Mouse (Mus musculus): ENCODE data around the gene Zfp128.
"Not testable (repeated sequence)": the region's sequence is repeated elsewhere in the genome, so short reads cannot be mapped to it uniquely, and the experiment has no call there.

DNA sequence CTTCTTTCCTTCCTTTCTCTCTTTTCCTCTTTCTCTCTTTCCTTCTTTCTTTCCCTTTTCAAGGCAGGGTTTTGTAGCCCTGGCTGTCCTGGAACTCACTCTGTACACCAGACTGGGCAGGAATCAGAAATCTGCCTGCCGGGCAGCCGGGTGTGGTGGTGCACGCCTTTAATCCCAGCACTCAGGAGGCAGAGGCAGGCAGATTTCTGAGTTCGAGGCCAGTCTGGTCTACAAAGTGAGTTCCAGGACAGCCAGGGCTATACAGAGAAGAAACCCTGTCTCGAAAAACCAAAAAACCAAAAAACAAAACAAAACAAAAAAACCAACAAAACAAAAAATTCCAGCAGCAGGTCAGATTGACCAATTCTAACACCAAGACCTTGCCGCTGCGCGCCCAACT, 480 bp upstream of the Zfp128 start:
- not testable (repeated sequence) for TF ChIP-seq CTCF (IDR thresholded peaks at IDR 0.05; ENCODE audit: extremely low read depth, insufficient read depth, insufficient read length, insufficient replicate concordance); POLR2A (IDR thresholded peaks at IDR 0.05; ENCODE audit: low read depth, low read length)

All from spleen, adult 2 months (tissue).